Mouse (Mus musculus) heart, embryonic 11.5 days (tissue): ENCODE data around the gene Klf3. TPM values are rescaled to one million over a fixed set of nuclear protein-coding genes. Genes with fewer than 3 reads are reported as not detected.

Source experiments
- ATAC-seq: fragments of 200-750 bp; cut with Nextera tagmentation; replicated peaks from 2 replicates; pipeline ENCODE4 v1.8.0; 2017; ENCODE audit warnings: moderate library complexity; ENCODE audit not compliant: insufficient number of reproducible peaks, low FRiP score, low TSS enrichment
- H3K27ac ChIP-seq: fragments of 300-500 bp; sonication (generic); 2 replicates; pipeline ENCODE4 v1.5.1; 2014; ENCODE audit warnings: mild to moderate bottlenecking, low read depth, low read length
- H3K27me3 ChIP-seq: fragments of 300-500 bp; sonication (generic); 2 replicates; pipeline ENCODE4 v1.6.1; 2014; ENCODE audit warnings: mild to moderate bottlenecking, low read length, mixed read lengths; ENCODE audit not compliant: control insufficient read depth, insufficient read depth
- H3K36me3 ChIP-seq: fragments of 300-500 bp; sonication (generic); 2 replicates; pipeline ENCODE4 v1.6.1; 2014; ENCODE audit warnings: mild to moderate bottlenecking, low read length, moderate library complexity, mixed read lengths; ENCODE audit not compliant: control insufficient read depth, insufficient read depth
- H3K4me1 ChIP-seq: fragments of 300-500 bp; sonication (generic); 2 replicates; pipeline ENCODE4 v1.6.1; 2014; ENCODE audit warnings: low read length; ENCODE audit not compliant: control insufficient read depth, insufficient read depth
- H3K4me2 ChIP-seq: fragments of 300-500 bp; sonication (generic); 2 replicates; pipeline ENCODE4 v1.6.1; 2014; ENCODE audit warnings: mild to moderate bottlenecking, moderate library complexity
- H3K4me3 ChIP-seq: fragments of 300-500 bp; sonication (generic); 2 replicates; pipeline ENCODE4 v1.5.1; 2014; ENCODE audit warnings: low read depth, low read length
- H3K9ac ChIP-seq: fragments of 300-500 bp; sonication (generic); 2 replicates; pipeline ENCODE4 v1.6.1; 2014; ENCODE audit warnings: mild to moderate bottlenecking, low read depth, low read length, moderate library complexity
- H3K9me3 ChIP-seq: fragments of 300-500 bp; sonication (generic); replicated peaks from 2 replicates; pipeline ENCODE4 v1.6.1; 2016; ENCODE audit warnings: low read length; ENCODE audit not compliant: control insufficient read depth
- WGBS: fragments of 180-500 bp; shearing (Covaris S2); extraction: QIAGEN DNeasy Blood & Tissue Kit; methylation state at CpG from one replicate; pipeline ENCODE4 v1.1.7; 2014; ENCODE audit not compliant: insufficient replicate concordance; 5-methylcytosine and 5-hydroxymethylcytosine counted together
- polyA plus RNA-seq: library from polyadenylated mRNA; unstranded; fragments of >200 nt; fragmentation: Nextera tagmentation; extraction: Ambion mirVana; gene quantifications from 2 replicates; pipeline ENCODE4 v1.2.1, GENCODE M21; 2014

Klf3 gene
- polyA plus RNA-seq, 1 experiment from 2014 or later: 58.9 TPM

DNA sequence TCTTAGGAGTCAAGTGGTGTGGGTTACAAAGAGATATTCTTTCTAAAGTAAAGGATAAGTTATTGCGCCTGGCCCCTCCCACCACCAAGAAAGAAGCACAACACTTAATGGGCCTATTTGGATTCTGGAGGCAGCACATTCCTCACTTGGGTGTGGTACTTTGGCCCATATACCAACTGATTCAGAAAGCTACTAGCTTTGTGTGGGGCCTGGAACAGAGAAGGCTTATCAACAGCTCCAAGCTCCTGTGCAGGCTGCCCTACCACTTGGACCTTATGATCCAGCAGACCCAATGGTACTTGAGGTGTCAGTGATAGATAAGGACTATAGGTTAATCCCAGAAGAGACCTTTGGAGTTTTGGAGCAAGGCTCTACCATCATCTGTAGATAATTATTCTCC lies 15.0 kb upstream of the Klf3 start:
- no peaks in the 10 kb centered on the region for H3K9me3 ChIP-seq
- H3K4me2 ChIP-seq: no peak overlapping the region
- H3K9ac ChIP-seq: no peak overlapping the region
- no peak overlapping the region for H3K4me3 ChIP-seq
- 87% methylated on average over 1 of the region's 1 CpGs for WGBS
- H3K27ac ChIP-seq: no peak overlapping the region
- no peaks in the 10 kb centered on the region for H3K36me3 ChIP-seq
- no peak for ATAC-seq
- H3K4me1 ChIP-seq: no peaks in the 10 kb centered on the region
- H3K27me3 ChIP-seq: no peaks in the 10 kb centered on the region

DNA sequence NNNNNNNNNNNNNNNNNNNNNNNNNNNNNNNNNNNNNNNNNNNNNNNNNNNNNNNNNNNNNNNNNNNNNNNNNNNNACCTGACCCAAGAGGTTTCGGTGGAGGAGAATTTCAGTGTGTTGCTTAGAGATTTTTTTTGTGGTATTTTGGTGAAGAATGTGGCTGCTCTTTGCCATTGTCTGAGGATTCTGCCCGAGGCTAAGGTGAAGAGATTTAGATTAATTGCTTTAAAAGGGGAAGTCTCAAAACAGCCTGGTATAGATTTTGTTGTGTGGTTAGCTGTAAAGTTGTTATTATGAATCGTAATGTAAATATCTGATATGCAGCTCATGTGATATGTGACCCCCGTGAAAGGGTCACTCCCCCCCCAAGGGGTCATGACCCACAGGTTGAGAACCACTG lies 5.0 kb upstream of the Klf3 start:
- Histone ChIP-seq H3K4me3 (no peak overlapping the region), H3K27ac (no peak overlapping the region), H3K36me3 (no peaks in the 10 kb centered on the region), H3K27me3 (no peaks in the 10 kb centered on the region), H3K9me3 (peaks cover 6% of the 10 kb centered on the region), H3K4me1 (peaks cover 3% of the 10 kb centered on the region; the same call in 1 of the 2 replicates), H3K9ac (no peak overlapping the region), H3K4me2 (no peak overlapping the region)
- WGBS: 74% methylated on average over 4 of the region's 4 CpGs
- ATAC-seq: no peak

DNA sequence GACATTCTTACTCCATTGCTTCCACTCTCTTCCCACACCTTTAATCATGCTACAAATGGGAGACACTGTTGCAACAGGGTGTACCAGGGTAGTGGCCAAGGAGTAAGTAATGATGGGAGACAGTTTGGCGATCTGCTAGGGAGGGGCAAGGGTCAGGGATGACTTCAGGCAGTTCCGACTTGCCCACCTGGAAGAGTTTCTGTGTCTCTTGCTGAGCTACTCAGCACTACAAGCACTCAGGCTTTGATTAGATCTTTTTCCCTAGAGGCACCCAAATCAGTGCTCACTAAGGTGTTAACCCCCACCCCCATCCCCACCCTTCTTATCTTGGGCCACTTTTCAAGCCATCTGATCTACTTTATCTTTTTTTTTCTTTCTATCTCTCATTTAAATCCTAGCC lies 1.6 kb upstream of the Klf3 start:
- WGBS: 78% methylated on average over 2 of the region's 2 CpGs
- H3K27me3 ChIP-seq: no peaks in the 10 kb centered on the region
- H3K27ac ChIP-seq: no peak overlapping the region
- ATAC-seq: no peak
- H3K36me3 ChIP-seq: no peaks in the 10 kb centered on the region
- no peaks in the 10 kb centered on the region for H3K9me3 ChIP-seq
- H3K4me1 ChIP-seq: peaks cover 16% of the 10 kb centered on the region
- no peak overlapping the region for H3K9ac ChIP-seq
- no peak overlapping the region for H3K4me3 ChIP-seq
- H3K4me2 ChIP-seq: no peak overlapping the region

DNA sequence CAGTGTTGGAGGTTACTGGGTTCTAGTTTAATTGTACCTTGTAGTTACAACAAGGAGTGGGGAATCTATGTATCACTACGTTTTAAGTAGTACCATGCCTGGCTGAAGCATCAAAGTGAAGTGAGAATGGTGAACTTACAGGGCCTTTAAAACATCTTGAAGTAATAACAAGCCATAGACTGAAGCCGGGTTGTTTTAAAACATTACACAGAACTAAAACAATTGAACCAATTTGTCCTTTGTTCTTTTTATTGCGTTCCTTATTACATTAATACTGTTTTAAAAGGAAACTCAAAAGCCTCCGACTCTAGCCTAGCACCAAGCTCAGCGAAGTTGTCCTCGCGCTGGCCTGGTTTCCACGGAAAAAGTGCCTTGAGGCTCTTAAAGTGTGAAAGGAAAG lies 1.0 kb upstream of the Klf3 start:
- Histone ChIP-seq H3K27ac (peak overlapping the region; percentile 97), H3K9me3 (no peaks in the 10 kb centered on the region), H3K9ac (peak overlapping the region; percentile 98), H3K4me3 (peak overlapping the region; percentile 87), H3K4me2 (peak overlapping the region; percentile 79), H3K36me3 (no peaks in the 10 kb centered on the region), H3K4me1 (peaks cover 17% of the 10 kb centered on the region), H3K27me3 (no peaks in the 10 kb centered on the region)
- ATAC-seq: no peak
- WGBS: 6% methylated on average over 8 of the region's 8 CpGs

DNA sequence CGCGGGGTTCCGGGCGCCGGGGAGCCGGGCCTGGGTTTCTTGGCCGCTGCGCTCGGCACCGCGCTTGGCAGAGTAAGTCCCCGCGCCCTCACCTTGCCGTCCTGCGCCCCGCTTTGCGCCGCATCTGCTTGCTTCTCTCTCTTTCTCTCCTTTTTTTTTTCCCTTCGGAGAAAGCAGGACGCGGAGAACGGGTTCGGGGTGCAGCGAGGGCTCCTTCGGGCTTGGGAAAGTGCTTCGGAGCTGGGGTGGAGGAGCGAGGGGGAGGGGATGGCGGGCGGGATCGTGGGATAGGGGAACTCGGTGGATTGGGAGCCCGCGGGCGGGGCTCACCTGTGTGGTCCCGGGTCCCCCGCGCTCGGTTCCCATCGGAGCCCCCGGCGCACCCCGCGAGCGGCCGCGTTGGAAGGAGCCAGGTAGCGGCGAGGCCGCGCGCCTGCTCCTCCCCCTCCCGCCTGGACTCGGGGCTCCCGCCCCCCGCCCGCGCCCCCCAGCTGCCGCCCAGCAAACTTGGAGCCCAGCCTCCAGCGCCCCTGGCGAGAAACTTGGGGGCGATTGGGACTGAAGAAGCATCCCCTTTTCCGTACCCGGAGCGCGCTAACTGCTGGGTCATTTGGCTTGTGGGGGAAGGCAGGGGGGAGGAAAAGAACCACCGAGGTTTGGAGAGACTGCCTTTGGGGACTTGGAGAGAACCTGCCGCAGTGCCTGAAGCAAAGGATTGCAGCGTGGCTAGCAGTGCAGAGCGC lies 703 bp downstream of the Klf3 start:
- H3K9ac ChIP-seq: peak overlapping the region; percentile 98
- H3K27ac ChIP-seq: peak overlapping the region; percentile 97
- H3K4me2 ChIP-seq: peak overlapping the region; percentile 79
- peak overlapping the region; percentile 87 for H3K4me3 ChIP-seq
- H3K36me3 ChIP-seq: no peaks in the 10 kb centered on the region
- peaks cover 30% of the 10 kb centered on the region for H3K4me1 ChIP-seq
- H3K27me3 ChIP-seq: no peaks in the 10 kb centered on the region
- WGBS: under 1% methylated on average over 62 of the region's 69 CpGs
- no peak for ATAC-seq
- no peaks in the 10 kb centered on the region for H3K9me3 ChIP-seq

DNA sequence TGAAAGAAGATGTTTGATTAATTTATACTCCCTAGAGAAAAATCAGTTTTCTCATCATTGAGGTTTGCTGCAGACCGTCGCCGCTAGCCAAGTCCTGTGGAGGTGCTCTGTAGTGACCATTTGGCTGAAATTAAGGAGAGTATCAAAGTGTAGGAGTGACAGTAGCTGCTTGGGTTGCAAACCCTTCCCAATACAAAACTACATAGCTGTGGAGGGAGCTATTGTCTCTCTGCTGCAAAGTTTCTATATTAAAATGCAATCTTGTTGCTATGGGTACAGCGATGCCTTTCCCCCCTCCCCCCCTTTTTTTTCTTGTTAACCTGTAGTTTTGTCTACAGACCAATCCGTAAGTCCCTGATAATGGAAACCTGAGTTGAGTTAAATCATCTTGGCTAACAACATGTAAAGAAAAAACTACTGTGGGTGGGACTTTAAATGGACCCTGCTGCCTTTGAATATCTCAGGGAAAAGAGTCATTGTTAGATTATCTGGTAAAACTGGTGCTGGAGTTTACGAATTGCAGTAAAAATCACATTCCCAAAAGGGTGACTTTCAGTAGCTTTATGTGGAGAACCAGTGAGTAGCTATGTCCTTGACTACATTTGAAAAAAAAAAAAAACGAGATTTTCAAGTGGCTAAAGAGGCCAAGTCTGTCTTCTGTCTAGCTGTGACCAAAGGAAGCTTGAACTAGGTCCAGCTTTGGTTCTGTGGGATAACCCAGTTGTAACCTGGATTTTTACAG lies 2.1 kb downstream of the Klf3 start:
- peaks cover 43% of the 10 kb centered on the region for H3K4me1 ChIP-seq
- H3K27ac ChIP-seq: peak overlapping the region; percentile 92
- H3K36me3 ChIP-seq: peaks cover 4% of the 10 kb centered on the region; the same call in 1 of the 2 replicates
- 4% methylated on average over 7 of the region's 7 CpGs for WGBS
- H3K4me3 ChIP-seq: peak overlapping the region; percentile 87
- peak overlapping the region; percentile 74 for H3K9ac ChIP-seq
- H3K27me3 ChIP-seq: no peaks in the 10 kb centered on the region
- no peaks in the 10 kb centered on the region for H3K9me3 ChIP-seq
- peak overlapping the region; percentile 69 for H3K4me2 ChIP-seq
- no peak for ATAC-seq

DNA sequence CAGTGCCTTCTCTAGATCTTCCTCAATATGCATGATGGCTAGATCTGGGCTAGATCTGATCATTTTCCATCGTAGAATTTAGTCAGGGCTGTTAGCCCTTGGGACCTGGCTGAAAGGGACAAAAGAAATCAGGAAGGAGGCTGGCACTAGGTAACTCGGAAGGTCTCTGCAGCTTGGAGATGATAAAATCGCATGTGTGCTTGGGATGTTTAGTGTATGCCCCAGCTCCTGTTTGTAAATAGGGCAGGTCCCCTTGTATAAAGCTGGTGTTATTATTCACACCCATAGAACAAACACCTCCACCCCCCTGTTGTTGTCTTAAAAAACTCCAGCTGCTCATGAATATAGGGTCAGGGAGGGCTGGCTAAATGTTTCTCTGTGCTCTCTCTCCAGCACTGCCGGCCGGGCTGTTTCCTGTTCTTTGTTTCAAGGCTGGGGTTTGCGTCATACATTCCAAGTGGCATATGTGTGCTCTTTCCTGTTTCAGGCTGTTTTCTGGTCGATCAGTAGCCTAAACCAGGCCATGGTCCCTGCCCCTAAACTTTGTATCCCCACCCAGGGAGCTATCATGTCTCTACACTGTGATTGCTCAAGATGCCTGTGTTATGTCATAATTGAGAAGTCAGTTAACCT lies 2.8 kb downstream of the Klf3 start:
- Histone ChIP-seq H3K4me1 (peaks cover 50% of the 10 kb centered on the region), H3K9me3 (no peaks in the 10 kb centered on the region), H3K4me2 (peak overlapping the region; percentile 69), H3K27ac (peak overlapping the region; percentile 92), H3K9ac (peak overlapping the region; percentile 74), H3K4me3 (peak overlapping the region; percentile 87), H3K27me3 (no peaks in the 10 kb centered on the region), H3K36me3 (peaks cover 4% of the 10 kb centered on the region; the same call in 1 of the 2 replicates)
- no peak for ATAC-seq
- WGBS: under 1% methylated on average over 7 of the region's 7 CpGs

DNA sequence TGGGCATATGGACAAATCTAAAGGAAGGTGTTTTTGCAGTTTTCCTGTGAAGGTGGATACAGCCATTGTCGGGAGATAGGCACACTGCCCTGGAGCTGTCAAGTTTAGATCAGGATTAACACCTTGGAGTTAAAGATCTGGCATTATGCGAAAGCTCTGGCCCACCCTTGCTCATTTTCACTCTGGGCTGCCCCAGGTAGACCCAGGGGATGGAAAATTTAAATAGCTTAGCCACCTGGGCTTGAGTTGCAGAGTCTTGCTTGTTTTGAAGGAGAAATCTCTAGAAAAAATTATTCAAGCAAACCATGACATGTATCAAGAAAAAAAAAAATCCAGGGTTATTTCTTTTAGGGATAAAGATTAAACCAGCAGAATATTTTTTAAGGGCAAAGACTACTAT lies 3.4 kb downstream of the Klf3 start:
- no peak for ATAC-seq
- Histone ChIP-seq H3K36me3 (peaks cover 4% of the 10 kb centered on the region; the same call in 1 of the 2 replicates), H3K27me3 (no peaks in the 10 kb centered on the region), H3K4me3 (peak overlapping the region; percentile 87), H3K4me2 (peak overlapping the region; percentile 69), H3K9me3 (no peaks in the 10 kb centered on the region), H3K4me1 (peaks cover 56% of the 10 kb centered on the region), H3K9ac (peak overlapping the region; percentile 74), H3K27ac (peak overlapping the region; percentile 92)
- WGBS: 19% methylated on average over 2 of the region's 2 CpGs
